ENCODE assay signal across 8 mouse cellular contexts in genomic region chrX:8193419-8193723, GRCm38 (mm10). TPM values are rescaled to one million over a fixed set of nuclear protein-coding genes. Genes with fewer than 3 reads are reported as not detected.
DNase-seq lines count a peak whose midpoint lies in the region; ATAC-seq and TF ChIP-seq lines count a peak whose summit lies in the region.

Ebp (minus strand) TSS chrX:8193512.

- in situ Hi-C loops in ES-E14 (cut with MboI; ENCODE audit: low sequenced_read_pairs in 2 of 2, unreplicated experiment in 2 of 2): no loop called here

- peaks cover 5% of the 10 kb centered on the region; the same call in 1 of the 2 replicates for H3K36me3 ChIP-seq in ES-E14 (ENCODE audit: control insufficient read depth, insufficient read depth, low read length, poor library complexity, severe bottlenecking)
- no peaks in the 10 kb centered on the region for H3K36me3 ChIP-seq in splenic B cell, adult 2 months (ENCODE audit: control insufficient read depth, insufficient read depth, low read length, poor library complexity, severe bottlenecking)

- peak within 1 kb of the TSS; percentile 95 for H3K27ac ChIP-seq in cerebellum, adult 2 months (ENCODE audit: insufficient read depth, low read length)
- peak within 1 kb of the TSS; percentile 70; the same call in 1 of the 2 replicates for H3K27ac ChIP-seq in ES-E14 (ENCODE audit: insufficient read depth, low read depth, low read length, poor library complexity, severe bottlenecking)

- peak within 1 kb of the TSS; percentile 97 for H3K4me3 ChIP-seq in cerebellum, adult 2 months (replicated peaks; ENCODE audit: insufficient read depth, low read depth, low read length)
- H3K4me3 ChIP-seq in ES-E14 (ENCODE audit: insufficient read depth in 1 of 2, low read depth in 1 of 2, low read length in 2 of 2, poor library complexity in 1 of 2, severe bottlenecking in 1 of 2): peak within 1 kb of the TSS; percentile 86 to 92

- H3K4me1 ChIP-seq in cerebellum, adult 2 months (ENCODE audit: control insufficient read depth, insufficient read depth, low read length): peaks cover 6% of the 10 kb centered on the region; the same call in 1 of the 2 replicates
- H3K4me1 ChIP-seq in ES-E14 (ENCODE audit: control insufficient read depth in 2 of 2, insufficient read depth in 2 of 2, low read length in 2 of 2, poor library complexity in 1 of 2): peaks cover 0 to 2% of the 10 kb centered on the region in 2 experiments; a peak in 1 of 4 replicates

- TF ChIP-seq POLR2A in cerebellum, adult 2 months (IDR thresholded peaks at IDR 0.05; ENCODE audit: borderline replicate concordance, insufficient read depth, low read length): no peak

- peak within 1 kb of the TSS; percentile 77 for H3K9ac ChIP-seq in ES-E14 (ENCODE audit: insufficient read depth, low read depth, low read length, poor library complexity, severe bottlenecking)

- DNase-seq in cerebellum, adult 2 months: peak in 1 of 2 experiments; percentile 45
- no peak for DNase-seq in cerebellum, adult 11-12 months
- no peak for DNase-seq in ES-E14 (ENCODE audit: low read depth, low spot score)
- no peak for DNase-seq in heart, postnatal 25 days (ENCODE audit: low spot score)
- peak; percentile 21 for DNase-seq in left cerebral cortex, adult 11 months (ENCODE audit: low spot score)
- DNase-seq in splenic B cell, adult 2 months (ENCODE audit: low read depth, low spot score): peak; percentile 54

- 8% methylated on average over 10 of the region's 10 CpGs for WGBS in cerebellum, adult 2 months

- ATAC-seq in erythroid progenitor cell, adult 5-6 weeks (replicated peaks; ENCODE audit: low FRiP score, poor library complexity, severe bottlenecking): no peak
- peak; percentile 17 for ATAC-seq in megakaryocyte, adult 5-6 weeks (ENCODE audit: poor library complexity, severe bottlenecking)

- intact Hi-C loops in heart, postnatal 25 days (cut with DNase I): no loop called here

- H3K9me3 ChIP-seq in ES-E14 (ENCODE audit: control insufficient read depth, insufficient read depth, low read depth, low read length): no peaks in the 10 kb centered on the region

- TF ChIP-seq CTCF in cerebellum, adult 2 months (IDR thresholded peaks at IDR 0.05; ENCODE audit: borderline replicate concordance, insufficient read depth, low read depth, low read length): no peak

- no peaks in the 10 kb centered on the region for H3K27me3 ChIP-seq in cerebellum, adult 2 months (ENCODE audit: control insufficient read depth, insufficient read depth, low read length)
- no peaks in the 10 kb centered on the region for H3K27me3 ChIP-seq in splenic B cell, adult 2 months (ENCODE audit: control insufficient read depth, insufficient read depth, low read length, poor library complexity, severe bottlenecking)

TF ChIP-seq in ES-E14, 5 proteins besides CTCF, POLR2A, EP300 and RAD21:
- TF ChIP-seq ZC3H11A (IDR thresholded peaks at IDR 0.05; ENCODE audit: borderline replicate concordance, low read depth, low read length): no peak
- TF ChIP-seq MAFK (IDR thresholded peaks at IDR 0.05; ENCODE audit: insufficient read depth, low read depth, low read length): no peak
- no peak for TF ChIP-seq ZNF384 (IDR thresholded peaks at IDR 0.05; ENCODE audit: low read depth, low read length)
- no peak for TF ChIP-seq CHD2 (IDR thresholded peaks at IDR 0.05; ENCODE audit: low read depth, low read length)
- TF ChIP-seq HCFC1 (IDR thresholded peaks at IDR 0.05; ENCODE audit: borderline replicate concordance, insufficient read depth, low read length): no peak

RNA-seq across cellular contexts. Expression of gene Ebp, which starts in this region (rescaled TPM):
- polyA plus RNA-seq in cerebellum, adult 2 months (2012; rRNA removed): 59.9 and 68.5 TPM in 2 replicates
- total RNA-seq in ES-E14 (2012; rRNA removed): 85.5 and 85.8 TPM in 2 replicates
- 20.5 and 37.3 TPM in 2 replicates for total RNA-seq in erythroid progenitor cell, adult 5-6 weeks (2015; ENCODE audit: low replicate concordance)
- total RNA-seq in erythroid progenitor cell, adult 5-6 weeks (2017; ENCODE audit: low replicate concordance): 14.2 and 26.6 TPM in 2 replicates
- 10 to 100 TPM; 19.6 to 22.6 TPM for total RNA-seq in heart, postnatal 25 days (2021)
- total RNA-seq in megakaryocyte, adult 5-6 weeks (2015): 56.4 and 70.7 TPM in 2 replicates
- 108 and 125 TPM in 2 replicates for total RNA-seq in megakaryocyte, adult 5-6 weeks (2017)

Comparison
In these comparisons a context has a peak if more than half of its experiments do, and no peak if none do; other contexts are left out.
1. DNase-seq: peak in left cerebral cortex, adult 11 months (single experiment) and splenic B cell, adult 2 months (single experiment); none in cerebellum, adult 11-12 months (single experiment), ES-E14 (single experiment) and heart, postnatal 25 days (single experiment).